Mouse (Mus musculus): ENCODE data around the gene Islr2.

Islr2 gene

GRCm38 (mm10) chr9:58158541-58159311 lies 45.4 kb downstream of the Islr2 start:
- Histone ChIP-seq H3K27me3 (ENCODE audit: control insufficient read depth, insufficient read depth, low read length, poor library complexity, severe bottlenecking) (no peaks in the 10 kb centered on the region; the same call in 1 of the 2 replicates), H3K36me3 (ENCODE audit: control insufficient read depth, insufficient read depth, low read length, poor library complexity, severe bottlenecking) (no peaks in the 10 kb centered on the region)
- no peak for DNase-seq (ENCODE audit: low read depth, low spot score)

- Histone ChIP-seq H3K36me3 (ENCODE audit: control insufficient read depth, insufficient read depth, low read length, poor library complexity, severe bottlenecking) (no peaks in the 10 kb centered on the region), H3K27me3 (ENCODE audit: control insufficient read depth, insufficient read depth, low read length, poor library complexity, severe bottlenecking) (no peaks in the 10 kb centered on the region)
- no peak for DNase-seq (ENCODE audit: low read depth, low spot score)
Observed at GRCm38 (mm10) chr9:58157838-58158237, 46.3 kb downstream of the Islr2 start.

GRCm38 (mm10) chr9:58156819-58157560 lies 47.1 kb downstream of the Islr2 start:
- Histone ChIP-seq H3K27me3 (ENCODE audit: control insufficient read depth, insufficient read depth, low read length, poor library complexity, severe bottlenecking) (no peaks in the 10 kb centered on the region), H3K36me3 (ENCODE audit: control insufficient read depth, insufficient read depth, low read length, poor library complexity, severe bottlenecking) (no peaks in the 10 kb centered on the region)
- DNase-seq (ENCODE audit: low read depth, low spot score): no peak

DNA sequence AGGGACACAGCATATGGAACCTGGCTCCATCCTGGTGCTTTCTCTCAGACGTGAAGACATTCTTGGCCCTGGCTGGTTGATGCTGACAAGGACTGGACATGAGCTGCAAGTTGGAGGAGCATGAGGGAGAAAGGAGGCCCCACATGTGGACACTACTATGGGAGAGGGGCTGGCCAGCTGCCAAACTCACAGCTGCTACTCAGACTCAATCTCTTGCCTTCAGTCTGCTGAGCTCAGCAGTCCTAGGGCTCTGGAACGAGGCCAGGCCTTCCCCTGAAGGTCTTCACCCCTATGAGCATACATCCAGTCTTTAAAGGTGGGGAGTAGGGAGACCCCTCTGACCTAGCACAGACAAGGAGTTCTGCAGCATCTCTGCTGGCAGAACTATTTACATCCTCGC lies 48.8 kb downstream of the Islr2 start:
- no peak for DNase-seq (ENCODE audit: low read depth, low spot score)
- H3K27me3 ChIP-seq (ENCODE audit: control insufficient read depth, insufficient read depth, low read length, poor library complexity, severe bottlenecking): no peaks in the 10 kb centered on the region
- H3K36me3 ChIP-seq (ENCODE audit: control insufficient read depth, insufficient read depth, low read length, poor library complexity, severe bottlenecking): no peaks in the 10 kb centered on the region

DNA sequence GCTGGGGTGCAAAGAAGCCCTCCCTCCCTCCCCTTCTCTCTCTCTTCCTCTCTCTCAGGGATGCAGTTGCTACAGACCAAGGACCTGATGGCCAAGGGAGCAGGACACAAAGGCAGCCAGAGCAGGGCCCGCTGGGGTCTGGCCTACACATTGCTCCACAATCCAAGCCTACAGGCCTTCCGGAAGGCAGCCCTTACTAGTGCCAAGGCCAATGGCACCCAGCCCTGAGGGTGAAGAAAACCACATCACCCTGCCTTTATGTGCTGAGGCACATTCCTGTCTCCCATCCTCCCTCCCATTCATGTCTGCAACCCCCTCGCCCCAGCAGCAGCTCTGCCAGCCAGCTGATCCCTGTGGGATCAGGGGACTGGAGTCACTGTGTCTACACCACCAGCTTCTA lies 51.0 kb downstream of the Islr2 start:
- no peak for DNase-seq (ENCODE audit: low read depth, low spot score)
- H3K27me3 ChIP-seq (ENCODE audit: control insufficient read depth, insufficient read depth, low read length, poor library complexity, severe bottlenecking): no peaks in the 10 kb centered on the region
- no peaks in the 10 kb centered on the region for H3K36me3 ChIP-seq (ENCODE audit: control insufficient read depth, insufficient read depth, low read length, poor library complexity, severe bottlenecking)

- DNase-seq (ENCODE audit: low read depth, low spot score): no peak
- no peaks in the 10 kb centered on the region for H3K36me3 ChIP-seq (ENCODE audit: control insufficient read depth, insufficient read depth, low read length, poor library complexity, severe bottlenecking)
- H3K27me3 ChIP-seq (ENCODE audit: control insufficient read depth, insufficient read depth, low read length, poor library complexity, severe bottlenecking): no peaks in the 10 kb centered on the region
Observed at GRCm38 (mm10) chr9:58150733-58151361, 53.3 kb downstream of the Islr2 start.

DNA sequence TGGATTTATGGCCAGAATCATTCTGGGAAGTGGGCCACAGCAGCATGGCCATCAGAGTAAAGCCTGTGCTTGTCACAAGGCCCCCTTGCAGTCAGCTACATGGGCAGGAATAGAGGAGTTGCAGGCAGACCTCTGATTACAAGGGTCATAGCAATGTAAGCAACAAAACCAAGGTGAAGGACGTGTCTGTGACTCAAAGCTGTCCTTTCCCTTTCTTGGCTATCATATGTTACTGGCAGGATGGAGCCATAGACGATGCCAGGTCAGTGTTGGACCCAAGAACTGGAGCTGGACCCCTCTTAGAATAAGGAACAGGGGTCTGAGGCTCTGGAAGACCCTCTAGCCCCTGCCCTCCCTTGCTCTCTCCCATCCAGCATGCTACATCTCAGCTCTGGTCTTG lies 55.3 kb downstream of the Islr2 start:
- DNase-seq (ENCODE audit: low read depth, low spot score): no peak
- no peaks in the 10 kb centered on the region for H3K36me3 ChIP-seq (ENCODE audit: control insufficient read depth, insufficient read depth, low read length, poor library complexity, severe bottlenecking)
- no peaks in the 10 kb centered on the region for H3K27me3 ChIP-seq (ENCODE audit: control insufficient read depth, insufficient read depth, low read length, poor library complexity, severe bottlenecking)
